Mouse (Mus musculus): ENCODE results near the gene Gm10375.
"Not testable (repeated sequence)": the region's sequence is repeated elsewhere in the genome, so short reads cannot be mapped to it uniquely, and the experiment has no call there.

Gm10375 gene

GRCm38 (mm10) chr14:43607913-43608312, at the start of gene Gm10375:
Gm10375 (minus strand) TSS chr14:43608013.
- DNase-seq (ENCODE audit: low spot score), result not testable (repeated sequence)

- DNase-seq (ENCODE audit: low spot score), result not testable (repeated sequence)
Measured at GRCm38 (mm10) chr14:43579046-43579445, 28.8 kb downstream of the Gm10375 start, which contains the start of gene Gm17654. Gm17654 (minus strand) TSS chr14:43579146.

- not testable (repeated sequence) for DNase-seq (ENCODE audit: low spot score)
Measured at GRCm38 (mm10) chr14:43577969-43578368, 29.8 kb downstream of the Gm10375 start.

All from adipocyte (in vitro differentiated cells).